In genomic region chr17:73711919-73712318, GRCm38 (mm10) we compare ENCODE assay signal across 12 mouse cellular contexts. TPM values are rescaled to one million over a fixed set of nuclear protein-coding genes. Genes with fewer than 3 reads are reported as not detected.
DNase-seq lines count a peak whose midpoint lies in the region; ATAC-seq lines count a peak whose summit lies in the region.
"Had no signal": no experiment of that assay in that cellular context is flagged by ENCODE, and none has a peak within 500 bp of the region (broad histone marks: within the 10 kb centered on the region; RNA-seq: fewer than 3 reads in every experiment).

No protein-coding gene starts in this region.

- H3K4me1 ChIP-seq in kidney, embryonic 15.5 days, result peaks cover 14% of the 10 kb centered on the region
- peaks cover 39% of the 10 kb centered on the region for H3K4me1 ChIP-seq in forebrain, embryonic 16.5 days (replicated peaks; ENCODE audit: control insufficient read depth, insufficient read depth, low read length)

- peaks cover 65% of the 10 kb centered on the region for H3K27me3 ChIP-seq in kidney, embryonic 15.5 days
- H3K27me3 ChIP-seq in forebrain, embryonic 16.5 days (replicated peaks; ENCODE audit: control insufficient read depth, insufficient read depth, low read length), result peaks cover 14% of the 10 kb centered on the region; the same call in 1 of the 2 replicates

- H3K4me3 ChIP-seq in kidney, embryonic 15.5 days (replicated peaks), result no peak overlapping the region
- H3K4me3 ChIP-seq in forebrain, embryonic 16.5 days (replicated peaks; ENCODE audit: low read length), result no peak overlapping the region
- H3K4me3 ChIP-seq: embryonic facial prominence, embryonic 13.5 days had no signal

- no peak overlapping the region for H3K4me2 ChIP-seq in kidney, embryonic 15.5 days
- H3K4me2 ChIP-seq in forebrain, embryonic 16.5 days (ENCODE audit: low read length), result peak overlapping the region; percentile 19; the same call in 1 of the 2 replicates
- H3K4me2 ChIP-seq: embryonic facial prominence, embryonic 13.5 days had no signal

- DNase-seq in kidney, adult 8-10 months, result peak; percentile 38 to 50
- DNase-seq in layer of hippocampus, postnatal 25 days (ENCODE audit: extremely low spot score in 1 of 2, low spot score in 1 of 2), result peak; percentile 39 to 51
- peak; percentile 82 for DNase-seq in right cerebral cortex, postnatal 25 days
- no peak for DNase-seq in spleen, postnatal 14 days (ENCODE audit: low spot score in 2 of 2)
- DNase-seq in embryo, embryonic 11 days, result no peak
- DNase-seq: adrenal gland, postnatal 25 days; thymus, adult 2 months had no signal

- no peaks in the 10 kb centered on the region for H3K36me3 ChIP-seq in kidney, embryonic 15.5 days
- H3K36me3 ChIP-seq in forebrain, embryonic 16.5 days (ENCODE audit: control insufficient read depth, insufficient read depth), result no peaks in the 10 kb centered on the region
- H3K36me3 ChIP-seq: embryonic facial prominence, embryonic 13.5 days had no signal

- no peaks in the 10 kb centered on the region for H3K9me3 ChIP-seq in kidney, embryonic 15.5 days (replicated peaks)
- no peaks in the 10 kb centered on the region for H3K9me3 ChIP-seq in forebrain, embryonic 16.5 days (ENCODE audit: control insufficient read depth, low read length)
- H3K9me3 ChIP-seq: embryonic facial prominence, embryonic 13.5 days had no signal

- 74% methylated on average over 15 of the region's 15 CpGs for WGBS in kidney, embryonic 15.5 days
- 51% methylated on average over 15 of the region's 15 CpGs for WGBS in forebrain, embryonic 16.5 days

- ATAC-seq in kidney, embryonic 15.5 days (replicated peaks; ENCODE audit: low FRiP score), result no peak
- ATAC-seq in forebrain, embryonic 16.5 days, result peak; percentile 21; the same call in 1 of the 2 replicates
- ATAC-seq in megakaryocyte progenitor cell, adult 5-6 weeks (replicated peaks; ENCODE audit: poor library complexity), result no peak

- H3K27ac ChIP-seq in kidney, embryonic 15.5 days, result no peak overlapping the region
- no peak overlapping the region for H3K27ac ChIP-seq in forebrain, embryonic 16.5 days (ENCODE audit: low read length)
- H3K27ac ChIP-seq: embryonic facial prominence, embryonic 13.5 days; macrophage had no signal

- H3K9ac ChIP-seq in kidney, embryonic 15.5 days, result no peak overlapping the region
- no peak overlapping the region for H3K9ac ChIP-seq in forebrain, embryonic 16.5 days (replicated peaks; ENCODE audit: low read depth, low read length)
- H3K9ac ChIP-seq: embryonic facial prominence, embryonic 13.5 days had no signal

RNA-seq across cellular contexts. Expression of gene Galnt14, which starts 1.7 kb away (rescaled TPM):
- polyA plus RNA-seq in kidney, embryonic 15.5 days (2015; fragmentation: Nextera tagmentation; extraction: Ambion mirVana), result 13.0 and 14.6 TPM in 2 replicates
- polyA plus RNA-seq in forebrain, embryonic 16.5 days (2015; fragmentation: Nextera tagmentation; extraction: Ambion mirVana), result 8.7 and 12.3 TPM in 2 replicates
- 10 to 100 TPM; 18.9 to 21.9 TPM for total RNA-seq in layer of hippocampus, postnatal 25 days (2021)
- total RNA-seq in megakaryocyte progenitor cell, adult 5-6 weeks (2015), result 0.20 TPM in 1 of 2 replicates, not detected in the other
- not detected in 2 replicates for total RNA-seq in megakaryocyte progenitor cell, adult 5-6 weeks (2017)
- polyA plus RNA-seq: macrophage had no signal

Comparison
In these comparisons a context has a peak if more than half of its experiments do, and no peak if none do; other contexts are left out.
1. DNase-seq: peak in kidney, adult 8-10 months (2 of 2), layer of hippocampus, postnatal 25 days (2 of 2) and right cerebral cortex, postnatal 25 days (single experiment); none in spleen, postnatal 14 days (0 of 2) and embryo, embryonic 11 days (single experiment).
2. RNA of gene Galnt14, which starts 1.7 kb away (total RNA-seq): 18.9 to 21.9 TPM in layer of hippocampus, postnatal 25 days; 0.20 TPM in megakaryocyte progenitor cell, adult 5-6 weeks; every median in the first group is over 10 times any median in the second.